Mouse (Mus musculus): ENCODE data around the gene Mdga1. TPM values are rescaled to one million over a fixed set of nuclear protein-coding genes. Genes with fewer than 3 reads are reported as not detected.
A peak's percentile ranks its signal among the peaks of the same experiment; 100 is the strongest.

Mdga1 gene
- polyA plus RNA-seq, 1 experiment = 2.5 TPM

- Histone ChIP-seq H3K36me3 (ENCODE audit: control insufficient read depth, insufficient read depth) (no peaks in the 10 kb centered on the region), H3K4me3 (no peak overlapping the region), H3ac (ENCODE audit: control insufficient read depth, insufficient read length) (no peak overlapping the region), H3K4me2 (ENCODE audit: low read depth) (no peak overlapping the region), H3K27me3 (ENCODE audit: control insufficient read depth, insufficient read depth, insufficient read length) (peaks cover 10% of the 10 kb centered on the region), H3K79me2 (ENCODE audit: control insufficient read depth, insufficient read depth) (no peaks in the 10 kb centered on the region)
- TF ChIP-seq REST (IDR thresholded peaks at IDR 0.05; ENCODE audit: insufficient read depth, insufficient read length) = no peak
- no peak for TF ChIP-seq MAX (IDR thresholded peaks at IDR 0.05; ENCODE audit: low read depth)
- TF ChIP-seq POLR2AphosphoS2 (IDR thresholded peaks at IDR 0.05; ENCODE audit: insufficient read length, low read depth) = no peak
- TF ChIP-seq TCF12 (IDR thresholded peaks at IDR 0.05; ENCODE audit: insufficient read depth, poor library complexity, severe bottlenecking) = no peak
- no peak for TF ChIP-seq TCF3 (IDR thresholded peaks at IDR 0.05; ENCODE audit: insufficient read length, low read depth)
- no peak for TF ChIP-seq USF1 (IDR thresholded peaks at IDR 0.05; ENCODE audit: low read depth)
- TF ChIP-seq MYOG (IDR thresholded peaks at IDR 0.05; ENCODE audit: control insufficient read depth in 1 of 3, insufficient read depth in 1 of 3, insufficient read length in 2 of 3, low read depth in 2 of 3) = no peak
- no peak for TF ChIP-seq SRF (IDR thresholded peaks at IDR 0.05; ENCODE audit: control insufficient read depth, insufficient read length, low read depth)
- TF ChIP-seq MYOD1 (IDR thresholded peaks at IDR 0.05; ENCODE audit: control insufficient read depth in 1 of 3, insufficient read length in 2 of 3, low read depth in 2 of 3) = no peak
- TF ChIP-seq POLR2A (IDR thresholded peaks at IDR 0.05; ENCODE audit: insufficient read length, low read depth) = no peak
- TF ChIP-seq E2F4 (IDR thresholded peaks at IDR 0.05; ENCODE audit: insufficient read depth) = no peak
- no peak for TF ChIP-seq CEBPB (IDR thresholded peaks at IDR 0.05; ENCODE audit: insufficient read depth, poor library complexity, severe bottlenecking)
Measured at GRCm38 (mm10) chr17:29971761-29972432, 2.0 kb upstream of the Mdga1 start.

DNA sequence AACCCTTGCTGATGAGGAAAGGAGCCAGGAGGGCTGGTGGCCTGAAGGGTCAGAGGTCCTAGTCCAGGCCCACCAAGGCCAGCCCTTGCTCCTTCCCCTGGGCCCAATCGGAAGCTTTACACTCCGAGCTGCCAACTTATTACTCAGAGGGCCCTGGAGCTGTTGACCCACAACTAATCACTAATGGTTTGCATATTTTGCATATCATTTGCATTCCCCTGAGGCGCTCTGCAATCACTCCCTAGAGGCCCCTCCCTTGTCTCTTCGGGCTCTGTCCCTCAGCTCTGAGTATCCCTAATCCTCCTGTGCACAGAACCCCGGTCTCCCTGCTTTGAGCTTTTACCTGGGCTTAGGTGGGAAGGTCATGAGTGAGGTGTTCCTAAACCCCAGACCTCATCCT lies 4.4 kb downstream of the Mdga1 start:
- H3K4me3 ChIP-seq = no peak overlapping the region
- no peak overlapping the region for H3K4me2 ChIP-seq (ENCODE audit: low read depth)
- H3ac ChIP-seq (ENCODE audit: control insufficient read depth, insufficient read length) = no peak overlapping the region
- no peaks in the 10 kb centered on the region for H3K79me2 ChIP-seq (ENCODE audit: control insufficient read depth, insufficient read depth)
- peaks cover 57% of the 10 kb centered on the region for H3K27me3 ChIP-seq (ENCODE audit: control insufficient read depth, insufficient read depth, insufficient read length)
- TF ChIP-seq POLR2AphosphoS2 (IDR thresholded peaks at IDR 0.05; ENCODE audit: insufficient read length, low read depth) (no peak), POLR2A (IDR thresholded peaks at IDR 0.05; ENCODE audit: insufficient read length, low read depth) (no peak), REST (IDR thresholded peaks at IDR 0.05; ENCODE audit: insufficient read depth, insufficient read length) (no peak), SRF (IDR thresholded peaks at IDR 0.05; ENCODE audit: control insufficient read depth, insufficient read length, low read depth) (no peak), E2F4 (IDR thresholded peaks at IDR 0.05; ENCODE audit: insufficient read depth) (no peak), TCF12 (IDR thresholded peaks at IDR 0.05; ENCODE audit: insufficient read depth, poor library complexity, severe bottlenecking) (no peak)
- no peaks in the 10 kb centered on the region for H3K36me3 ChIP-seq (ENCODE audit: control insufficient read depth, insufficient read depth)

- Histone ChIP-seq H3ac (ENCODE audit: control insufficient read depth, insufficient read length) (no peak overlapping the region), H3K4me3 (no peak overlapping the region), H3K4me2 (ENCODE audit: low read depth) (no peak overlapping the region), H3K27me3 (ENCODE audit: control insufficient read depth, insufficient read depth, insufficient read length) (peaks cover 53% of the 10 kb centered on the region), H3K79me2 (ENCODE audit: control insufficient read depth, insufficient read depth) (no peaks in the 10 kb centered on the region), H3K36me3 (ENCODE audit: control insufficient read depth, insufficient read depth) (no peaks in the 10 kb centered on the region)
- TF ChIP-seq MYOD1 (IDR thresholded peaks at IDR 0.05; ENCODE audit: control insufficient read depth in 1 of 3, insufficient read length in 2 of 3, low read depth in 2 of 3) (no peak), POLR2A (IDR thresholded peaks at IDR 0.05; ENCODE audit: insufficient read length, low read depth) (no peak), REST (IDR thresholded peaks at IDR 0.05; ENCODE audit: insufficient read depth, insufficient read length) (no peak), USF1 (IDR thresholded peaks at IDR 0.05; ENCODE audit: low read depth) (no peak), MAX (IDR thresholded peaks at IDR 0.05; ENCODE audit: low read depth) (no peak), TCF3 (IDR thresholded peaks at IDR 0.05; ENCODE audit: insufficient read length, low read depth) (no peak), CEBPB (IDR thresholded peaks at IDR 0.05; ENCODE audit: insufficient read depth, poor library complexity, severe bottlenecking) (no peak), MYOG (IDR thresholded peaks at IDR 0.05; ENCODE audit: control insufficient read depth in 1 of 3, insufficient read depth in 1 of 3, insufficient read length in 2 of 3, low read depth in 2 of 3) (no peak), TCF12 (IDR thresholded peaks at IDR 0.05; ENCODE audit: insufficient read depth, poor library complexity, severe bottlenecking) (no peak), SRF (IDR thresholded peaks at IDR 0.05; ENCODE audit: control insufficient read depth, insufficient read length, low read depth) (no peak), E2F4 (IDR thresholded peaks at IDR 0.05; ENCODE audit: insufficient read depth) (no peak), POLR2AphosphoS2 (IDR thresholded peaks at IDR 0.05; ENCODE audit: insufficient read length, low read depth) (no peak)
Measured at GRCm38 (mm10) chr17:29963730-29964259, 6.1 kb downstream of the Mdga1 start.

- Histone ChIP-seq H3K79me2 (ENCODE audit: control insufficient read depth, insufficient read depth) (no peaks in the 10 kb centered on the region), H3K27me3 (ENCODE audit: control insufficient read depth, insufficient read depth, insufficient read length) (peaks cover 3% of the 10 kb centered on the region), H3K4me3 (no peak overlapping the region), H3K36me3 (ENCODE audit: control insufficient read depth, insufficient read depth) (no peaks in the 10 kb centered on the region), H3K4me2 (ENCODE audit: low read depth) (peak overlapping the region; percentile 24), H3ac (ENCODE audit: control insufficient read depth, insufficient read length) (no peak overlapping the region)
- TF ChIP-seq MYOD1 (IDR thresholded peaks at IDR 0.05; ENCODE audit: control insufficient read depth in 1 of 3, insufficient read length in 2 of 3, low read depth in 2 of 3) = peak in 2 of 3 experiments; percentile 28 to 67
- TF ChIP-seq POLR2AphosphoS2 (IDR thresholded peaks at IDR 0.05; ENCODE audit: insufficient read length, low read depth) = no peak
- TF ChIP-seq MYOG (IDR thresholded peaks at IDR 0.05; ENCODE audit: control insufficient read depth in 1 of 3, insufficient read depth in 1 of 3, insufficient read length in 2 of 3, low read depth in 2 of 3) = peak in 1 of 3 experiments; percentile 35
- TF ChIP-seq TCF3 (IDR thresholded peaks at IDR 0.05; ENCODE audit: insufficient read length, low read depth) = no peak
Measured at GRCm38 (mm10) chr17:29955880-29956279, 14.0 kb downstream of the Mdga1 start.

GRCm38 (mm10) chr17:29954316-29954715 lies 15.6 kb downstream of the Mdga1 start:
- H3ac ChIP-seq (ENCODE audit: control insufficient read depth, insufficient read length) = no peak overlapping the region
- H3K27me3 ChIP-seq (ENCODE audit: control insufficient read depth, insufficient read depth, insufficient read length) = peaks cover 3% of the 10 kb centered on the region
- H3K79me2 ChIP-seq (ENCODE audit: control insufficient read depth, insufficient read depth) = no peaks in the 10 kb centered on the region
- no peak for TF ChIP-seq CEBPB (IDR thresholded peaks at IDR 0.05; ENCODE audit: insufficient read depth, poor library complexity, severe bottlenecking)
- TF ChIP-seq USF1 (IDR thresholded peaks at IDR 0.05; ENCODE audit: low read depth) = no peak
- no peak for TF ChIP-seq REST (IDR thresholded peaks at IDR 0.05; ENCODE audit: insufficient read depth, insufficient read length)
- no peak for TF ChIP-seq TCF12 (IDR thresholded peaks at IDR 0.05; ENCODE audit: insufficient read depth, poor library complexity, severe bottlenecking)
- TF ChIP-seq POLR2AphosphoS2 (IDR thresholded peaks at IDR 0.05; ENCODE audit: insufficient read length, low read depth) = no peak
- no peak for TF ChIP-seq SRF (IDR thresholded peaks at IDR 0.05; ENCODE audit: control insufficient read depth, insufficient read length, low read depth)
- no peak for TF ChIP-seq MAX (IDR thresholded peaks at IDR 0.05; ENCODE audit: low read depth)
- no peak for TF ChIP-seq E2F4 (IDR thresholded peaks at IDR 0.05; ENCODE audit: insufficient read depth)
- no peak for TF ChIP-seq POLR2A (IDR thresholded peaks at IDR 0.05; ENCODE audit: insufficient read length, low read depth)
- no peak for TF ChIP-seq MYOG (IDR thresholded peaks at IDR 0.05; ENCODE audit: control insufficient read depth in 1 of 3, insufficient read depth in 1 of 3, insufficient read length in 2 of 3, low read depth in 2 of 3)
- TF ChIP-seq TCF3 (IDR thresholded peaks at IDR 0.05; ENCODE audit: insufficient read length, low read depth) = no peak
- no peak for TF ChIP-seq MYOD1 (IDR thresholded peaks at IDR 0.05; ENCODE audit: control insufficient read depth in 1 of 3, insufficient read length in 2 of 3, low read depth in 2 of 3)
- no peak overlapping the region for H3K4me3 ChIP-seq
- no peak overlapping the region for H3K4me2 ChIP-seq (ENCODE audit: low read depth)
- no peaks in the 10 kb centered on the region for H3K36me3 ChIP-seq (ENCODE audit: control insufficient read depth, insufficient read depth)
